Mouse (Mus musculus): Measurements from ENCODE around the gene Bmp2. TPM values are rescaled to one million over a fixed set of nuclear protein-coding genes. Genes with fewer than 3 reads are reported as not detected.

Bmp2 gene
- polyA plus RNA-seq, 1 experiment = 1.3 TPM

DNA sequence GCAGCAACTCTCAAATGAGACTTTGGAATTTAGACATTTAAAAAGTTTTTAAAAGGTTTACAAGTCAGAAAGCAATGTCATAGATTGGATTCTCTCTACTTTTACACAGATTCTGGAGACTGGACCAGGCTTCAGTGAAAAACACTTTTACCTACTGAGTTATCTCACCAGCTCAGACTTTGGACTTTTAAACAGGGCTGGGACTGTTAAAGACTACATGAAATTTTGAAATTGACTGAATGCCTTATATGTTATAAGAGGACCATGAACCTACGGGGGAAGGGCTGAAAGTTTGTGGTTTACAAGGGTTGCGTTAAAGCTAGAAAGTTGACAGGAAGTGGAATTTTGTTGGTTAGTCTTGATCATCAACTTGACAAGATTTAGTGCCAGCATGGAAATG, 34.1 kb upstream of the Bmp2 start:
- Histone ChIP-seq H3K27me3 (ENCODE audit: control insufficient read depth, insufficient read depth, low read length) (no peaks in the 10 kb centered on the region), H3K4me1 (replicated peaks; ENCODE audit: control insufficient read depth, insufficient read depth, low read length) (no peaks in the 10 kb centered on the region), H3K27ac (ENCODE audit: control insufficient read depth, insufficient read depth, low read length) (no peak overlapping the region), H3K36me3 (ENCODE audit: control insufficient read depth, insufficient read depth, low read length) (no peaks in the 10 kb centered on the region), H3K4me3 (ENCODE audit: control insufficient read depth, insufficient read depth, low read length) (no peak overlapping the region)
- TF ChIP-seq POLR2A (IDR thresholded peaks at IDR 0.05; ENCODE audit: control insufficient read depth, extremely low read depth, insufficient read depth, low read length, poor library complexity) = no peak
- no peak for TF ChIP-seq CTCF (IDR thresholded peaks at IDR 0.05; ENCODE audit: borderline replicate concordance, control insufficient read depth, extremely low read depth, insufficient read depth, low read length, poor library complexity)
- 6% methylated on average over 2 of the region's 2 CpGs for WGBS
- no peak for DNase-seq

- no peaks in the 10 kb centered on the region for H3K27me3 ChIP-seq (ENCODE audit: control insufficient read depth, insufficient read depth, low read length)
- no peak overlapping the region for H3K4me3 ChIP-seq (ENCODE audit: control insufficient read depth, insufficient read depth, low read length)
- H3K27ac ChIP-seq (ENCODE audit: control insufficient read depth, insufficient read depth, low read length) = no peak overlapping the region
- no peak for DNase-seq
- TF ChIP-seq POLR2A (IDR thresholded peaks at IDR 0.05; ENCODE audit: control insufficient read depth, extremely low read depth, insufficient read depth, low read length, poor library complexity) (no peak), CTCF (IDR thresholded peaks at IDR 0.05; ENCODE audit: borderline replicate concordance, control insufficient read depth, extremely low read depth, insufficient read depth, low read length, poor library complexity) (no peak)
- 68% methylated on average over 5 of the region's 5 CpGs for WGBS
- H3K36me3 ChIP-seq (ENCODE audit: control insufficient read depth, insufficient read depth, low read length) = no peaks in the 10 kb centered on the region
- no peaks in the 10 kb centered on the region for H3K4me1 ChIP-seq (replicated peaks; ENCODE audit: control insufficient read depth, insufficient read depth, low read length)
Observed at GRCm38 (mm10) chr2:133521193-133521592, 30.8 kb upstream of the Bmp2 start.

DNA sequence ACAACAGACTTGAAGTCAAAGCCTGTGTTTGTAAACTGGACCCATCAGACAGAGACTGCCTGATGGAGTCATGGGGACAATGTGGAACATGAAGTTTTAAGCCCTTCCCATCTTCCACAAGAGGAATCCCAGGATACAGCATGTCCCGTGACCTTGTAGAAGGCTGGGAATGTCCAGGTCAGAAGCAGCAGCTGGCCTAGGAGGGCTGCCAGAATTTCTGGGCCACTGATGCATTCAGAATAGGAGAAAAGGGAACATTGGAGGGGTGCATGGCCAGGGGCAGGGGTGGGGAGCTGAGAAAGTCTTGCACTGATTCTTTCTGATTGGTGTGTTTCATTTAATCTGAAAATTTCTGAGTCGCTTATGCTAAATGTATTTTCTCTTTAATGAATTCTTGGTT, 29.8 kb upstream of the Bmp2 start:
- Histone ChIP-seq H3K27me3 (ENCODE audit: control insufficient read depth, insufficient read depth, low read length) (no peaks in the 10 kb centered on the region), H3K4me1 (replicated peaks; ENCODE audit: control insufficient read depth, insufficient read depth, low read length) (no peaks in the 10 kb centered on the region), H3K4me3 (ENCODE audit: control insufficient read depth, insufficient read depth, low read length) (no peak overlapping the region), H3K27ac (ENCODE audit: control insufficient read depth, insufficient read depth, low read length) (no peak overlapping the region), H3K36me3 (ENCODE audit: control insufficient read depth, insufficient read depth, low read length) (no peaks in the 10 kb centered on the region)
- DNase-seq = no peak
- WGBS = 98% methylated on average over 2 of the region's 2 CpGs
- TF ChIP-seq POLR2A (IDR thresholded peaks at IDR 0.05; ENCODE audit: control insufficient read depth, extremely low read depth, insufficient read depth, low read length, poor library complexity) (no peak), CTCF (IDR thresholded peaks at IDR 0.05; ENCODE audit: borderline replicate concordance, control insufficient read depth, extremely low read depth, insufficient read depth, low read length, poor library complexity) (no peak)

DNA sequence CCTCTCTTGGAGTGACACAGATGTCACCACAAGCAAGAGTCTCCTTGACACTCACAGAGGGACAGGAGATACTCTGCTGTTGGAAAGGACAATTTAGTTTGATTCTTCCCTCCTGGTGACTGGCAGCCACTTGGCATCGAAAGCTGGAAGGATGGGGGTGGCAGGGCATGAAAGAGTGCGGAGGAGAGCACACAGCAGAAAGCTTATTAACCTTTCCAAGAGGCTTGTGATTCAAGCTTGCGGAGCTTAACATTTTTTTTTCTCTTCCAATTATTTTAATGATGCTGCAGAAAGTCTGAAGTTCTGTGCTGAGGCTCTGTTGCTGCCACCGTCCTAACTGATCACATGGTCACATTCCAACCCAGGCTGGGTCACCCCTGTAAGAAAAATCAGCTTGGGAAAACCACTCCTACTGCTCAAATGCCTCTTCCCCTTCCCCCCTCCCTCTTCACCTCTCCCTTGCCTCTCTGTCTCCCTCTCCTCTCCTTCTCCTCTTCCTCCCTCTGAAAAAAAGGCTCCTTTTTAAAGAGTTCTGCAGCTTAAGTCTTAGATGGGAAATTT, 26.3 kb upstream of the Bmp2 start:
- no peak for DNase-seq
- Histone ChIP-seq H3K4me3 (ENCODE audit: control insufficient read depth, insufficient read depth, low read length) (no peak overlapping the region), H3K36me3 (ENCODE audit: control insufficient read depth, insufficient read depth, low read length) (no peaks in the 10 kb centered on the region), H3K27me3 (ENCODE audit: control insufficient read depth, insufficient read depth, low read length) (no peaks in the 10 kb centered on the region), H3K27ac (ENCODE audit: control insufficient read depth, insufficient read depth, low read length) (no peak overlapping the region), H3K4me1 (replicated peaks; ENCODE audit: control insufficient read depth, insufficient read depth, low read length) (no peaks in the 10 kb centered on the region)
- no peak for TF ChIP-seq POLR2A (IDR thresholded peaks at IDR 0.05; ENCODE audit: control insufficient read depth, extremely low read depth, insufficient read depth, low read length, poor library complexity)
- TF ChIP-seq CTCF (IDR thresholded peaks at IDR 0.05; ENCODE audit: borderline replicate concordance, control insufficient read depth, extremely low read depth, insufficient read depth, low read length, poor library complexity) = no peak
- 74% methylated on average over 4 of the region's 4 CpGs for WGBS

GRCm38 (mm10) chr2:133529396-133529795, 22.6 kb upstream of the Bmp2 start:
- Histone ChIP-seq H3K27ac (ENCODE audit: control insufficient read depth, insufficient read depth, low read length) (no peak overlapping the region), H3K4me1 (replicated peaks; ENCODE audit: control insufficient read depth, insufficient read depth, low read length) (no peaks in the 10 kb centered on the region), H3K36me3 (ENCODE audit: control insufficient read depth, insufficient read depth, low read length) (no peaks in the 10 kb centered on the region), H3K4me3 (ENCODE audit: control insufficient read depth, insufficient read depth, low read length) (no peak overlapping the region), H3K27me3 (ENCODE audit: control insufficient read depth, insufficient read depth, low read length) (no peaks in the 10 kb centered on the region)
- 94% methylated on average over 9 of the region's 9 CpGs for WGBS
- no peak for TF ChIP-seq POLR2A (IDR thresholded peaks at IDR 0.05; ENCODE audit: control insufficient read depth, extremely low read depth, insufficient read depth, low read length, poor library complexity)
- TF ChIP-seq CTCF (IDR thresholded peaks at IDR 0.05; ENCODE audit: borderline replicate concordance, control insufficient read depth, extremely low read depth, insufficient read depth, low read length, poor library complexity) = no peak
- DNase-seq = no peak

DNA sequence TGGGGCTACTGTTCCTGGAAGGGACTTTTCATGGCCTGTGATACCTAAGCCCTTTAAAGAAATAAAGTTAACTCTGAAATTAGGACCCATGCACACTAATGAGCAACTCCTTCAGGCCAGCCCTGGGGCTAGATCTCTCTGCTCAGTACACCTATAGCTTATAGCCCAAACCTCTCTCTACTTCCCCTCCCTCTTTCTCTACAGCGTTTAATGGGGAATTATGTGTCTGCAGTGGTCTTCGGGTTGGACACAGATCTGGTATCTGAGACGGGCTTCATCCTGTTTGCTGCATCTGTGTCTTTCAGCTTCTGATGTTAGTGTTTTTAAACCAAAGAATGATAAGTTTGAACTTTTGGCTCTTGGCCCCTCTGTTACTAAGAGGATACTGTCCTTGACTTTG, 18.9 kb upstream of the Bmp2 start:
- H3K27me3 ChIP-seq (ENCODE audit: control insufficient read depth, insufficient read depth, low read length) = no peaks in the 10 kb centered on the region
- no peak overlapping the region for H3K4me3 ChIP-seq (ENCODE audit: control insufficient read depth, insufficient read depth, low read length)
- 87% methylated on average over 3 of the region's 3 CpGs for WGBS
- H3K4me1 ChIP-seq (replicated peaks; ENCODE audit: control insufficient read depth, insufficient read depth, low read length) = no peaks in the 10 kb centered on the region
- TF ChIP-seq CTCF (IDR thresholded peaks at IDR 0.05; ENCODE audit: borderline replicate concordance, control insufficient read depth, extremely low read depth, insufficient read depth, low read length, poor library complexity) = no peak
- TF ChIP-seq POLR2A (IDR thresholded peaks at IDR 0.05; ENCODE audit: control insufficient read depth, extremely low read depth, insufficient read depth, low read length, poor library complexity) = no peak
- H3K27ac ChIP-seq (ENCODE audit: control insufficient read depth, insufficient read depth, low read length) = no peak overlapping the region
- no peaks in the 10 kb centered on the region for H3K36me3 ChIP-seq (ENCODE audit: control insufficient read depth, insufficient read depth, low read length)
- no peak for DNase-seq

DNA sequence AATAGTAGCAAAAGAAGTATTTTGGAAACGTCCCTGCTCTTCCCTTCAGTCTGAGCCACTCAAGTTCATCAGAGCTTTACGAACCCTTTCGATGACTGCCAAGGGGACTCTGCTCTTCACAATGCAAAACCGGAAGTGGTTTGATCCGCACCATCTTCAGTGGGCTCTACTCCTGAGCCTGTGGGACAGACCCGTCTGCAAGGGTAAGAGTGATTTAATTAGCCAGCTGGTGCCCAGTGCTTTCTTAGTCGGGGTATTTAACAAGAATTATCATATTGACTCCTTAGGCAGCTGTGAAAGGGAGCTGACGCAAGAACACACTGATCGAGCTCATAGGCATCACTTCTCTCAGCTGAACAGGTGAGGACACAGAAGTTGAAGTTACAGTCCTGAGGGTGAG, 16.5 kb upstream of the Bmp2 start:
- H3K27me3 ChIP-seq (ENCODE audit: control insufficient read depth, insufficient read depth, low read length) = no peaks in the 10 kb centered on the region
- H3K27ac ChIP-seq (ENCODE audit: control insufficient read depth, insufficient read depth, low read length) = no peak overlapping the region
- 87% methylated on average over 9 of the region's 9 CpGs for WGBS
- TF ChIP-seq CTCF (IDR thresholded peaks at IDR 0.05; ENCODE audit: borderline replicate concordance, control insufficient read depth, extremely low read depth, insufficient read depth, low read length, poor library complexity) (no peak), POLR2A (IDR thresholded peaks at IDR 0.05; ENCODE audit: control insufficient read depth, extremely low read depth, insufficient read depth, low read length, poor library complexity) (no peak)
- DNase-seq = no peak
- no peaks in the 10 kb centered on the region for H3K4me1 ChIP-seq (replicated peaks; ENCODE audit: control insufficient read depth, insufficient read depth, low read length)
- H3K4me3 ChIP-seq (ENCODE audit: control insufficient read depth, insufficient read depth, low read length) = no peak overlapping the region
- no peaks in the 10 kb centered on the region for H3K36me3 ChIP-seq (ENCODE audit: control insufficient read depth, insufficient read depth, low read length)
